Mouse (Mus musculus) forebrain, embryonic 13.5 days (tissue): ENCODE results near the gene Map3k19. TPM values are rescaled to one million over a fixed set of nuclear protein-coding genes. Genes with fewer than 3 reads are reported as not detected.
A peak's percentile ranks its signal among the peaks of the same experiment; 100 is the strongest.

Experiments
- ATAC-seq: fragments of 200-750 bp; cut with Nextera tagmentation; 2 replicates; pipeline ENCODE4 v1.8.0; 2017
- H3K27ac ChIP-seq: fragments of 300-500 bp; sonication (generic); 2 replicates; pipeline ENCODE4 v1.5.1; 2015; ENCODE audit warnings: inconsistent platforms, mild to moderate bottlenecking, moderate library complexity
- H3K27me3 ChIP-seq: fragments of 300-500 bp; sonication (generic); 2 replicates; pipeline ENCODE4 v1.6.1; 2015; ENCODE audit warnings: mild to moderate bottlenecking, inconsistent platforms
- H3K36me3 ChIP-seq: fragments of 300-500 bp; sonication (generic); 2 replicates; pipeline ENCODE4 v1.6.1; 2015; ENCODE audit warnings: mild to moderate bottlenecking, inconsistent platforms; ENCODE audit not compliant: poor library complexity, severe bottlenecking
- H3K4me1 ChIP-seq: fragments of 300-500 bp; sonication (generic); 2 replicates; pipeline ENCODE4 v1.6.1; 2015; ENCODE audit warnings: inconsistent platforms
- H3K4me2 ChIP-seq: fragments of 300-500 bp; sonication (generic); 2 replicates; pipeline ENCODE4 v1.6.1; 2015; ENCODE audit warnings: inconsistent platforms, mild to moderate bottlenecking, moderate library complexity
- H3K4me3 ChIP-seq: fragments of 300-500 bp; sonication (generic); 2 replicates; pipeline ENCODE4 v1.5.1; 2015; ENCODE audit warnings: mild to moderate bottlenecking, inconsistent platforms
- H3K9ac ChIP-seq: fragments of 300-500 bp; sonication (generic); 2 replicates; pipeline ENCODE4 v1.6.1; 2015; ENCODE audit warnings: mild to moderate bottlenecking, inconsistent platforms
- H3K9me3 ChIP-seq: fragments of 300-500 bp; sonication (generic); replicated peaks from 2 replicates; pipeline ENCODE4 v1.6.1; 2016; ENCODE audit warnings: inconsistent platforms
- WGBS: fragments of 180-500 bp; shearing (Covaris S2); methylation state at CpG from one replicate; pipeline ENCODE4 v1.1.7; 2015; 5-methylcytosine and 5-hydroxymethylcytosine counted together
- polyA plus RNA-seq: library from polyadenylated mRNA; unstranded; fragments of >200 nt; fragmentation: Nextera tagmentation; extraction: Ambion mirVana; gene quantifications from 2 replicates; pipeline ENCODE4 v1.2.1, GENCODE M21; 2015

Gene Map3k19
- polyA plus RNA-seq, 1 experiment from 2014 or later = 0.15 TPM

- peak; percentile 46 for ATAC-seq
- Histone ChIP-seq H3K27ac (peak overlapping the region; percentile 64), H3K9me3 (no peaks in the 10 kb centered on the region), H3K4me2 (peak overlapping the region; percentile 74), H3K4me1 (peaks cover 31% of the 10 kb centered on the region), H3K4me3 (peak overlapping the region; percentile 95), H3K9ac (peak overlapping the region; percentile 58), H3K36me3 (no peaks in the 10 kb centered on the region), H3K27me3 (no peaks in the 10 kb centered on the region)
- 1% methylated on average over 14 of the region's 14 CpGs for WGBS
Observed at GRCm38 (mm10) chr1:127773198-127773802, 81.5 kb downstream of the Map3k19 start.

- H3K36me3 ChIP-seq = no peaks in the 10 kb centered on the region
- H3K9ac ChIP-seq = no peak overlapping the region
- H3K4me3 ChIP-seq = no peak overlapping the region
- no peak overlapping the region for H3K4me2 ChIP-seq
- H3K4me1 ChIP-seq = no peaks in the 10 kb centered on the region
- ATAC-seq = no peak
- WGBS = 91% methylated on average over 2 of the region's 2 CpGs
- no peaks in the 10 kb centered on the region for H3K27me3 ChIP-seq
- no peak overlapping the region for H3K27ac ChIP-seq
- H3K9me3 ChIP-seq = no peaks in the 10 kb centered on the region
Observed at GRCm38 (mm10) chr1:127766741-127767140, 88.1 kb downstream of the Map3k19 start.

- no peak for ATAC-seq
- Histone ChIP-seq H3K4me2 (no peak overlapping the region), H3K27me3 (no peaks in the 10 kb centered on the region), H3K4me3 (no peak overlapping the region), H3K4me1 (no peaks in the 10 kb centered on the region), H3K27ac (no peak overlapping the region), H3K36me3 (no peaks in the 10 kb centered on the region), H3K9ac (no peak overlapping the region), H3K9me3 (no peaks in the 10 kb centered on the region)
- 60% methylated on average over 2 of the region's 2 CpGs for WGBS
Observed at GRCm38 (mm10) chr1:127765468-127765867, 89.4 kb downstream of the Map3k19 start.

Other genes with a start within 250 kb of the Map3k19 start
- gene Tmem163, start 175.5 kb downstream of the Map3k19 start, polyA plus RNA-seq = 16.0 and 25.7 TPM in 2 replicates
- gene Acmsd, start 125.6 kb downstream of the Map3k19 start, polyA plus RNA-seq = 0.08 TPM in 1 of 2 replicates, not detected in the other
- gene Ccnt2, start 80.9 kb downstream of the Map3k19 start, polyA plus RNA-seq = 115 and 124 TPM in 2 replicates
- 16.1 and 17.8 TPM in 2 replicates for gene Rab3gap1, start 13.7 kb upstream of the Map3k19 start, polyA plus RNA-seq
- 7.8 and 8.0 TPM in 2 replicates for gene Zranb3, start 248.0 kb upstream of the Map3k19 start, polyA plus RNA-seq
- 109 and 118 TPM in 2 replicates for gene R3hdm1, start 248.3 kb upstream of the Map3k19 start, polyA plus RNA-seq